Mouse (Mus musculus): Measurements from ENCODE around the gene Me3. TPM values are rescaled to one million over a fixed set of nuclear protein-coding genes. Genes with fewer than 3 reads are reported as not detected.

The Me3 gene
- polyA plus RNA-seq, 1 experiment from 2014 or later = 0.09 TPM

- Histone ChIP-seq H3K4me3 (replicated peaks) (no peak overlapping the region), H3K4me2 (no peak overlapping the region), H3K9me3 (replicated peaks) (no peaks in the 10 kb centered on the region), H3K27me3 (no peaks in the 10 kb centered on the region), H3K27ac (no peak overlapping the region), H3K36me3 (no peaks in the 10 kb centered on the region), H3K4me1 (replicated peaks) (no peaks in the 10 kb centered on the region), H3K9ac (no peak overlapping the region)
- 69% methylated on average over 6 of the region's 6 CpGs for WGBS (ENCODE audit: insufficient replicate concordance)
- ATAC-seq (ENCODE audit: low read depth) (no peak), DNase-seq (no peak)
Observed at GRCm38 (mm10) chr7:89669461-89669860, 37.3 kb downstream of the Me3 start.

GRCm38 (mm10) chr7:89671104-89671831 lies 39.1 kb downstream of the Me3 start:
- no peak overlapping the region for H3K4me3 ChIP-seq (replicated peaks)
- H3K36me3 ChIP-seq = no peaks in the 10 kb centered on the region
- no peak overlapping the region for H3K4me2 ChIP-seq
- ATAC-seq (ENCODE audit: low read depth) = no peak
- no peak for DNase-seq
- H3K9me3 ChIP-seq (replicated peaks) = no peaks in the 10 kb centered on the region
- H3K9ac ChIP-seq = no peak overlapping the region
- no peaks in the 10 kb centered on the region for H3K27me3 ChIP-seq
- H3K27ac ChIP-seq = no peak overlapping the region
- H3K4me1 ChIP-seq (replicated peaks) = no peaks in the 10 kb centered on the region
- 65% methylated on average over 6 of the region's 6 CpGs for WGBS (ENCODE audit: insufficient replicate concordance)

GRCm38 (mm10) chr7:89676176-89676575 lies 44.0 kb downstream of the Me3 start:
- H3K9me3 ChIP-seq (replicated peaks) = no peaks in the 10 kb centered on the region
- no peak overlapping the region for H3K27ac ChIP-seq
- ATAC-seq (ENCODE audit: low read depth) (no peak), DNase-seq (no peak)
- no peak overlapping the region for H3K4me3 ChIP-seq (replicated peaks)
- no peak overlapping the region for H3K4me2 ChIP-seq
- no peak overlapping the region for H3K9ac ChIP-seq
- H3K27me3 ChIP-seq = no peaks in the 10 kb centered on the region
- no peaks in the 10 kb centered on the region for H3K4me1 ChIP-seq (replicated peaks)
- no peaks in the 10 kb centered on the region for H3K36me3 ChIP-seq

- DNase-seq (no peak), ATAC-seq (ENCODE audit: low read depth) (no peak)
- no peak overlapping the region for H3K9ac ChIP-seq
- H3K4me2 ChIP-seq = no peak overlapping the region
- 64% methylated on average over 1 of the region's 1 CpGs for WGBS (ENCODE audit: insufficient replicate concordance)
- no peaks in the 10 kb centered on the region for H3K36me3 ChIP-seq
- no peaks in the 10 kb centered on the region for H3K27me3 ChIP-seq
- no peak overlapping the region for H3K4me3 ChIP-seq (replicated peaks)
- no peaks in the 10 kb centered on the region for H3K9me3 ChIP-seq (replicated peaks)
- no peak overlapping the region for H3K27ac ChIP-seq
- no peaks in the 10 kb centered on the region for H3K4me1 ChIP-seq (replicated peaks)
Observed at GRCm38 (mm10) chr7:89677850-89678249, 45.7 kb downstream of the Me3 start.

DNA sequence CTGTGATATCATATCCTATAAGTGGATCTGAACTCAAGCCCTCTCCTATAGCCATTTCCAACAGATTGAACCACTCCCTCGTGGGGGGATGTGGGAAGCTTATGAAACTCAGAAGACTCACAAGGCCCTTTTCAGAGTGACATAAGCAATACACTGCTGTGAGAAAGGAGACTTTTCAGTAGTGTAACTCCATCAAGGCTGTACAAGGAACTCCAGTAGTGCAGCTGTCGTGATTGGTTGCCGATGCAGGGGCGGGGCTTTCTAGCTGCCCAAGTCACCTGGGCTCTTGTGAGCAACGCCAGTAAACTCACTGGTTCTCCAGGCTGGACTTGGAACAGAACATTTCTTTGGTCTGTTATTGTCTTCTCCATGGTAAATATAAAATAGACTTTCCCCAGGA lies 46.5 kb downstream of the Me3 start:
- no peaks in the 10 kb centered on the region for H3K9me3 ChIP-seq (replicated peaks)
- 58% methylated on average over 5 of the region's 5 CpGs for WGBS (ENCODE audit: insufficient replicate concordance)
- no peak overlapping the region for H3K9ac ChIP-seq
- H3K4me2 ChIP-seq = no peak overlapping the region
- no peak for ATAC-seq (ENCODE audit: low read depth)
- no peak overlapping the region for H3K4me3 ChIP-seq (replicated peaks)
- H3K4me1 ChIP-seq (replicated peaks) = no peaks in the 10 kb centered on the region
- no peak overlapping the region for H3K27ac ChIP-seq
- no peaks in the 10 kb centered on the region for H3K27me3 ChIP-seq
- DNase-seq = no peak
- H3K36me3 ChIP-seq = no peaks in the 10 kb centered on the region

DNA sequence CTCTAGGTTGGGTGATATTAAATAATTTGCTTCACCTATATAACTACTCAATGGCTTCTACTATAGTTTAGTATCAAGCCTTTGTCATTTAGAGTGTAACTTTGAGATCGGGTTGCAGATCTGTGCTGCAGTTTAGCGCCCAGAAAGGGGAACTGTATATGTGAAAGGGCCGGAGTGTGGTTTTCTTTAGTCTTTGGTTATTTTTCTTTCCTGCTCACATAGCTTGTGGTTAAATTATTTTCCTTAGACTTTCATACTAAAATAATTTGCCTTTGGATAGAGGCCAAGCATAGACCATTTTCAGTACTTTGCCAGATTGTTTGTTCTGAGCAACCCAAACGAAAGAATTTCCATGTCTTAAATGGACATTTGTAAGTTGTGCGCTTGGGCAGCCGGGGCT lies 46.9 kb downstream of the Me3 start:
- Histone ChIP-seq H3K4me3 (replicated peaks) (no peak overlapping the region), H3K4me1 (replicated peaks) (no peaks in the 10 kb centered on the region), H3K9ac (no peak overlapping the region), H3K36me3 (no peaks in the 10 kb centered on the region), H3K27ac (no peak overlapping the region), H3K9me3 (replicated peaks) (no peaks in the 10 kb centered on the region), H3K4me2 (no peak overlapping the region), H3K27me3 (no peaks in the 10 kb centered on the region)
- 50% methylated on average over 6 of the region's 6 CpGs for WGBS (ENCODE audit: insufficient replicate concordance)
- no peak for ATAC-seq (ENCODE audit: low read depth)
- no peak for DNase-seq

GRCm38 (mm10) chr7:89679621-89680140 lies 47.5 kb downstream of the Me3 start:
- H3K9ac ChIP-seq = no peak overlapping the region
- ATAC-seq (ENCODE audit: low read depth) = no peak
- no peaks in the 10 kb centered on the region for H3K36me3 ChIP-seq
- no peaks in the 10 kb centered on the region for H3K4me1 ChIP-seq (replicated peaks)
- H3K27ac ChIP-seq = no peak overlapping the region
- H3K9me3 ChIP-seq (replicated peaks) = no peaks in the 10 kb centered on the region
- whole genome bisulfite sequencing (ENCODE audit: insufficient replicate concordance) = 50% methylated on average over 2 of the region's 2 CpGs
- no peak overlapping the region for H3K4me2 ChIP-seq
- no peak overlapping the region for H3K4me3 ChIP-seq (replicated peaks)
- no peak for DNase-seq
- H3K27me3 ChIP-seq = no peaks in the 10 kb centered on the region

- Histone ChIP-seq H3K27me3 (no peaks in the 10 kb centered on the region), H3K9me3 (replicated peaks) (no peaks in the 10 kb centered on the region), H3K4me3 (replicated peaks) (no peak overlapping the region), H3K27ac (no peak overlapping the region), H3K4me1 (replicated peaks) (no peaks in the 10 kb centered on the region), H3K36me3 (no peaks in the 10 kb centered on the region), H3K4me2 (no peak overlapping the region), H3K9ac (no peak overlapping the region)
- 61% methylated on average over 3 of the region's 3 CpGs for WGBS (ENCODE audit: insufficient replicate concordance)
- DNase-seq (no peak), ATAC-seq (ENCODE audit: low read depth) (no peak)
Observed at GRCm38 (mm10) chr7:89680891-89681290, 48.7 kb downstream of the Me3 start.

DNA sequence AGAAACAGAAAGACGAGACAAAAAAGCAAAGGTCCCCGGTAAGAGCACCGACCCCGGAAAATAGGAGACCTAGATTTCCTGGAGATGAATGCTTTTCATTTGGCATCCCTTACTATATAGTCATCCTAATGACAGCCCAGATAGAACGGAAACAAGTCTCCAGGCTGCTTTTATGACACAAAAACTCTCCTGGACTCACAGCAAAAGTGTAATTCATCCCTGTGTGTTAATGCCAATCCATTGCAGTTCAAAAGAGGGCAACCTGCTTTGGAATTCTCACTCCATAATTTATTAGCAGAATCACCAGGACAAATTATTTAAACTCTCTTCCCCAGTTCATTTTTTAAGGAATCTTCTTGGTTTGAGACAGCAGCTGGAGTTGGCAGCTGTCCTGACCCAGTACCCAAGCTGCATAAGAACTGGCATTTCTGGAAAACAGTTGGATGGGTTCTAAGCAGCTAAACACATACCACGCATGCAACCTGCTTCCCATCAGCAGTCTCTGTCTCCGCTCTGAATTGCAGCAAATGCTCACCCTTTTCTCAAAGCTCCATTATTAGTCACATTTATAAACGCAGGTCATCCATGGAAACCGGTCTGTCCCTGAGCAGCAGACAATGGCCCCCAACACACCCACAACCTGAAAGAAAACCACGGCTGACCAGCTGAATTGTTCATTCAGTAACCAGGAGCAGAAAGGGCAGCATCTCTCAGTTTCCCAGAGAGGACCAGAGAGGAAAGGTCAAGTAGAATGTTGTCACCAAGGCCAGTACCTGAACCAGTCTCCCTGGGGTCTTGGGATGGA lies 49.7 kb downstream of the Me3 start:
- Histone ChIP-seq H3K36me3 (no peaks in the 10 kb centered on the region), H3K27me3 (no peaks in the 10 kb centered on the region), H3K4me2 (no peak overlapping the region), H3K4me3 (replicated peaks) (no peak overlapping the region), H3K27ac (no peak overlapping the region), H3K4me1 (replicated peaks) (no peaks in the 10 kb centered on the region), H3K9me3 (replicated peaks) (no peaks in the 10 kb centered on the region), H3K9ac (no peak overlapping the region)
- ATAC-seq (ENCODE audit: low read depth) (no peak), DNase-seq (no peak)
- 74% methylated on average over 10 of the region's 10 CpGs for WGBS (ENCODE audit: insufficient replicate concordance)

DNA sequence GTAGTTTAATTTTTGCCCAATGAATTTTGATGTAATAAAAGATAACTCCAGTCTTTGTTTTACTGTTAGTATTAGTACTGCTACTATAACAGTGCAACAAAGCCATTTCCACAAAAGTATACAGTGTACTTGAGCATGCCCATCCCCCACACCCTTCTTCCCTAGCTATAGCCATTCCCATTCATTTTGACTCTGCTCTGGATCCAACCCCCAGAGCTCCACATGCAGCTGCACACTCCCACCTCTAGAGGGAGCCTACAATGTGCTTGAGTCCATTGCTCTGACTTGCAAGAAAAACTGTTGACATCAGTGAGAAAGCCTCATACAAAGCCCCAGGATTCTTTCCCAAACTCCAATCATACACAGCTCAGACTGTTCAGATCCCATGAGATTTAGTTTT lies 66.0 kb downstream of the Me3 start:
- Histone ChIP-seq H3K36me3 (no peaks in the 10 kb centered on the region), H3K4me1 (replicated peaks) (no peaks in the 10 kb centered on the region), H3K27me3 (no peaks in the 10 kb centered on the region), H3K4me2 (no peak overlapping the region), H3K4me3 (replicated peaks) (no peak overlapping the region), H3K27ac (no peak overlapping the region), H3K9ac (no peak overlapping the region), H3K9me3 (replicated peaks) (no peaks in the 10 kb centered on the region)
- ATAC-seq (ENCODE audit: low read depth) (no peak), DNase-seq (no peak)

- no peak overlapping the region for H3K27ac ChIP-seq
- no peak overlapping the region for H3K4me2 ChIP-seq
- H3K4me3 ChIP-seq (replicated peaks) = no peak overlapping the region
- H3K36me3 ChIP-seq = no peaks in the 10 kb centered on the region
- no peaks in the 10 kb centered on the region for H3K4me1 ChIP-seq (replicated peaks)
- WGBS (ENCODE audit: insufficient replicate concordance) = 64% methylated on average over 5 of the region's 5 CpGs
- no peaks in the 10 kb centered on the region for H3K27me3 ChIP-seq
- DNase-seq (no peak), ATAC-seq (ENCODE audit: low read depth) (no peak)
- H3K9me3 ChIP-seq (replicated peaks) = no peaks in the 10 kb centered on the region
- no peak overlapping the region for H3K9ac ChIP-seq
Observed at GRCm38 (mm10) chr7:89699668-89700350, 67.6 kb downstream of the Me3 start.
